Mouse (Mus musculus) right cerebral cortex, adult 2 months (tissue): Measurements from ENCODE around the gene Tgfbr3l.
"Not testable (repeated sequence)": the region's sequence is repeated elsewhere in the genome, so short reads cannot be mapped to it uniquely, and the experiment has no call there.

Experiments used
- DNase-seq, 2 experiments: peaks; one replicate each; pipeline ENCODE4 v3.0.0; 2021 to 2022; ENCODE audit warnings: low spot score in 2 of 2

The Tgfbr3l gene

DNA sequence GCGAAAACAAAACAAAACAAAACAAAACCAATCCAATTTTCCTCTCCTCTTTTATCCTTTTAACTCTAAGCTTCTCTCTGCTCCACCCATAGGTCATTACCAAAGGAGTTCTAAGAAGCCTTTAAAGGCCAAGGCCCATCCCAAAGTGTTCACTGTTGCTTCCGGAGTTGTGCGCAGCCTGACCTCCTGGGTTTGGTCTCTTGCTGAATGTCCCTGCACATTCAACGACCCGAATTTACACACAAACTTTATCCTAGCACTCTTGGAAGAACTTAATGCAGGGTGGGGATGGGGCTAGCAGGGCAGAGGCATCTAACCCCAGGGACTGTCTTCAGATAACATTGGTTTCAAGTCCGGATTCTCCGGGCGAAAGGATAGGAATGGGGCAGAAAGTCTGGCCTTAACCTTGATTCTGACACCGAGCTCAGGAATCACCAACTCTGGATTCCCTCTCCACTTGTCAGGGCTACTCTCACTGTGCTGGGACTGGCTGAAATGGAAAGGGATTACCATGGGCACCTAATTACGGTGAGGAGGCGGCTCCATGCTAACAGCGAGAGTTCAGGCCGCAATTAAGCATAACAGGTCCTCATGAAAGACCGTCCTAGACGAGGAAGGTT lies 10.1 kb upstream of the Tgfbr3l start:
- no peak for DNase-seq

- DNase-seq: peak; percentile 100
These were observed 9.4 kb upstream of the Tgfbr3l start, which contains the start of the genes Map2k7 and Gm49320 for GRCm38 (mm10) chr8:4238434-4239192. Gene Map2k7 (plus strand): TSS chr8:4238740. Gene Gm49320 (plus strand): TSS chr8:4238865.

DNA sequence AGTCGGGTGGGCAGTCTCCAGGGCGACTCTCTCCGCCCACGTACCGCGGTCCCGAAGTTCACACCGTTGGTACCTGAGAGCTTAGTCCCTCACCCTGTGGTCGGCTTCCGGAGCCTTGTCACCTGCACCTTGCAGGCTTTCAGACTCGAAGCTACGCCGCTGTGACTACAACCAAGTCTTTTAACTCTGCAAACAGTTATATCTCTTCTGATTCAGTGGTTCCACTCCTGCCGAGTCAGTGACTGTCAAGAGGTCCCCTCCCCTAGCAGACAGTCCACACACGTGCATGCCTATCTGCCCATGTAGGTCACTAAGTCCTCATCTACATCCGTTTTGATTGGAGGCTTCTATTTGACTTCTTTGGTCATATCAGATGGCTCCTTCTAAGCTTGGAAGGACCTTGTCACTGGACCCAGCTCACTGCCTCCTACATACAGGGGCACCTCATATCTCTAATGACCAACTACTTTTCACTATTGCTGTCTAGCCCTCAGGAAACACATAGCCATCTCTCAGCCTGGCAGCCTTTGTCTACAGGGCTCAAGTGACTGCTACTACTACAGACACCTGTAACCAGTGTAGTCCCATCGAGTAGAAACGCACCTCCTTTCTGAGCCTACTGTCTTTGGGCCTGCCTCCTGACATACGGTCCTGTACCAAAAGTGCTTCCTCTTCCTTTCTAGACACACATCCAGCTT lies 8.7 kb upstream of the Tgfbr3l start:
- DNase-seq: no peak

GRCm38 (mm10) chr8:4245061-4245460 lies 3.0 kb upstream of the Tgfbr3l start:
- no peak for DNase-seq

- no peak for DNase-seq
These were observed 2.3 kb upstream of the Tgfbr3l start for GRCm38 (mm10) chr8:4245737-4246136.

GRCm38 (mm10) chr8:4247241-4247640 lies 773 bp upstream of the Tgfbr3l start:
- no peak for DNase-seq

- DNase-seq: no peak
These were observed 1.2 kb downstream of the Tgfbr3l start for GRCm38 (mm10) chr8:4249213-4249612.

DNA sequence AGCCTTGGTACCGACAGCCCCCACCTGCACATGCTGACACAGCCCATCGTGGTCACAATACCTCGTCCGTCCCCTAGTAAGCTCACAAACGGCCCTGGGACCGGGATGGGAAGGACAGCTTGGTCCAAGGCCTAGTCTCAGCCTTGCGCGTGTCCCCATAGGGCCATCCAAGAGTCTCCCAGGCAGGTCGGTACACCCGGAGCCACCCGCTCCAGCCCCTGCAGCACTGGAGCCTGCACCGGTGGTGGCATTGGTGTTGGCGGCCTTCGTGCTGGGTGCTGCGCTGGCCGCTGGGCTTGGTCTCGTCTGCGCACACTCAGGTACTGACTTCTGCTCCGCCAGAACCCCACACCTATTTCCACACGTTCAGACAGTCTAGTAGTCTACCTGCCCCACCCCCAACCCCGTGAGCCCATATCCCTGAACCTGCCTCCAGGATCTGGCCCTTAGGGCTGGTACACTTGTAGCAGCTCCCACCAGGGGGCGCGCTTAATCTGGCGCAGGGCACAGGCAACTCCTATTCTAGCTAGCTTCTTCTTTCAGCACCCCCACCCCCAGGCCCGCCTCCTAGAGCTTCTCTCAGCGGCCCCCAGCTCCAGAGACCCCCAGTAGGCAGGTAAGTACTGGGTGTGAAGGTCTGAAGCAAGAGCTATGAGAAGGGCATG lies 2.4 kb downstream of the Tgfbr3l start:
- DNase-seq: peak; percentile 87 to 88

DNA sequence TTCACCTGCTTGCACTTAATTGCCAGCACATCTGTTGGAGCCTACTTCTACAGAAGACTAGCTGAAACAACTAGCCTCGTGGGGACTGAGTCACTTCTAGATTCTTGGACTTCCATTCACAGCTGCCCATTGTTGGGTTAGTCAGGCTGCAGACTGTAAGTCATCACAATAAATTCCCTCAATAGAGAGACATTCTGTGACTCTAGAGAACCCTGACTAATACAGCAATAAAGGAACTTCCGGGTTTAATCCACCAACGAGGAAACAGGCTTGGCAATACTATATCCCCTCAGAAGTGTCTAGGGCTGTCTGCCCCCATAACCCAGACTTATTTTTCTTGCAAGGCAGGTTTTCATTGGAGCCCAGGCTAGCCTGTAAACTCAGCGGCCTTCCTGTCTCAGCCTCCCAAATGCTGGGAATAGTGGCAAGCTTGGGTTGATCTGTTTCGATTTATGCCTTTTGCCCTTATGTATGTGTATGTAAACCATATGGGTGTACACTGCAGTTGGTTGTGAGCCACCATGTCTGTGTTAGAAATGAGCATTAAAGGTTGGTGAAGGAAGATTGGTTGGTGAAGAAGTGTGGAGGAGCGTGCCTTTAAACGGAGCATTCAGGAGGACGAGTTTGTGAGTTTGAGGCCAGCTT lies 4.2 kb downstream of the Tgfbr3l start:
- no peak for DNase-seq

DNA sequence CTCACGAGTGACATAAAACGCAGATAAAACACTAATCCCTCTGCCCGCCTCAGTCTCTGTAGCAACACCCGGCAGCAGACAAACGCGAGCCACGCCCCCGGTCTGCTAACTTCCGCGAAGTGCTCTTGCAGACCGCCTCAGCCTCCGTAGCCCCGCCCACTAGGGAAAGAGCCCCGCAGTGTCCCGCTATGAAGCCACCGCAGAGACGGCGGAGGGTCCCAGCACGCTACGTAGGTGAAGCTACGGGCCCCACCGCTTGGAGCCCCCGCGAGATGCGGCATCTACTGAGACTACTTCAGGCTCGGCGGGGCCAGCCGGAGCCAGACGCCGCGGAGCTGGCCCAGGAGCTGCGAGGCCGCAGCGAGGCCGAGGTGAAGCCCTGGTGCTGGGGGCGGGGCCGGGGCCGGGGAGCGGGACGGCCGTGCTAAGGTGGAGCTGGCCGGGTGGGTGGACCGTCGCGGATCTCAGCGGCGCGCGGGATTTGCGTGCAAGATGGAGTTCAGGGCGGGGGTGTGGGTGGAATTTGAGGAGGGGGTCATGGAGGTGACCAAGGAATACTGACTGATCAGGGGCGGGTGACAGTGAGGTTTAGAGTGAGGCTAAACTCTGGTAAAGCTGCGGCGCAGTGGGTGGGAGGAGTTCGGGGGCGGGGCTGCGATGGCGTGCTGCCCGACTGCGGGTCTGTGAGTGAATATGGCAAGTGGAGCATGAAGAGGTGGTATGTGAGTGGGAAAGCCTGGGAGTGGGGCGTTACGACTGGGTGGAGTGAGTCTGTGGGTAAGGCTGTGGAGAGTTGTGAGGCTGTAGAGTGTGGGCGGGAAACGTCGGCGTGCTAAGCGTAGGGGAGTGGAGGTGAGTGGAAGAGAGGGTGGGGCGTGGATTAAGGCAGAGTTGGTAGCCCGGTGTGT lies 5.2 kb downstream of the Tgfbr3l start, which contains the start of gene Snapc2:
Gene Snapc2, plus strand, starts transcription at position 147 of the 908 bp plus-strand sequence.
- peak; percentile 96 for DNase-seq

GRCm38 (mm10) chr8:4254001-4254400 lies 6.0 kb downstream of the Tgfbr3l start:
- DNase-seq: peak; percentile 64 to 74

GRCm38 (mm10) chr8:4255471-4255870 lies 7.5 kb downstream of the Tgfbr3l start:
- not testable (repeated sequence) for DNase-seq

GRCm38 (mm10) chr8:4256911-4257310 lies 8.9 kb downstream of the Tgfbr3l start:
- peak; percentile 86 to 89 for DNase-seq

- peak in 1 of 2 experiments; percentile 17 for DNase-seq
These were observed 9.3 kb downstream of the Tgfbr3l start for GRCm38 (mm10) chr8:4257350-4257749.

DNA sequence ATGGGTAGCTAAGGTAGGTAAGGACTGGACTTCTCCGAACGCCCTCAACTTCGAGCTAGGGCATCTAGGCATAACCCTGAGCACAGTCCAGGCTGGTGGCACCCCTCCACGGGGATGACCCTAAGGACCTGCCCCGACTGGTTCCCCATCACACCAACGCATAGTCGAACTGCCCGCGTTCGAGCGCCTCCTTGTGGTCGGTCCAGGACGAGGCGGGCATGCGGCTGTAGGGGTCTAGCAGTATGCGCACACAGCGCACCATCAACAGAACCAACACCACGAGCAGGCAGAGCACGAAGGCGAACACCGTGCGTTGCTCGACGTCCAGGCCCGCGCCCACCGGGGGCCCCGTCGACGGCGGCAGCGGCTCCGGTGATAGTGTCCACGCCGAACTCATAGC lies 10.2 kb downstream of the Tgfbr3l start:
- DNase-seq: peak; percentile 83 to 86

DNA sequence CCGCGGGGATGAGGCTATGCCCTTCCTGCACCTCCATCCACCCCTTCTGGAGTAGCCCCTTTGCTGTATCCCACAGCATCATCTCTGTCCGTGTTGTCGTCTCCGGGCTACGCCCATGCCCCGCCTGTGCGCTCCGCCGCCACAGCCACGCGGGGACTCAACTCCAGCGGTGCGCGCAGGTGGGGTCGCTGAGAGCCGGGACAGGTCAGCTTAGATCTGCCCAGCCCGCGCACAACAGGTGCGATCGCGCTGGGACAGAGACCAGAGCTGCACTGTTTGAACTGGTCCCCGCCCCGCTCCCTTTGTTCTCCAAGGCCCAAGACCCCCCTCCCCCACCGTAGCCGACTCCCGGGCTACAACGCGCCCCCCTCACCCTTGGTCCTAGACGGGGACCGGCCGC lies 10.7 kb downstream of the Tgfbr3l start:
- peak; percentile 41 to 57 for DNase-seq

DNA sequence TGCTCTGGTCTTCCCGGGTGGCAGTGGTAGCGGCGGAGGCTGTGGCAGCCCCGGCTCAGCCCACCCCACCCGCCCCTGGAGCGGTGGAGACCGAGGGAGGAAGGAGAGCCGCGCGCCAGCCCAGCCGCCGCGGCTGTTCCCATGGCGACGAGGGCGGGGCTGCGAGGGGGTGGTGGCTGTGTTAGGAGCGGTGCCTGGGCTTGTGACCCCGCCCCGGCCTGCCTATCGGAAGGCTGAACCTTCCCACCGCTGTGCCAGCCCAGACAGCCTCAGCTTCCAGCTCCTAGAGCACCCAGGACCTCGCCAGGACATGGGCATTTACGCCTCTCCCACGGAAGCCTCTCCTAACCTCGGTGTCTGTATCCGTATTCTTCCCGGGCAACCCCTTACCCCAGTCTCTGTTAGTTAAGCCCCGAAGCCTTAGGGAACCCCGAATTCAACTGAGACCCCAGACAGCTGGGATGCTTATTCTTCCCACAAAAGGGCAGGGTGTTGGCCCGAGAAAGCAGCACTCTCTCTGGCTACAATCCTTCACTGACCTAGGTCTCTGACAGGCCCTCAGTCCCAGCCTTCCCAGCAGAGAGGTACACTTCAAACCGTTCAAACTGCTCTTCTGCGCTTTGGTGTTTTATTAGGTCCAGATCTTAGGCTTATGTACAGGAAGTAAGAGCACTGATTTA lies 11.3 kb downstream of the Tgfbr3l start, which contains the start of gene Ctxn1:
Gene Ctxn1, minus strand, starts transcription at position 150 of the 680 bp plus-strand sequence.
- DNase-seq: peak; percentile 91 to 92

DNA sequence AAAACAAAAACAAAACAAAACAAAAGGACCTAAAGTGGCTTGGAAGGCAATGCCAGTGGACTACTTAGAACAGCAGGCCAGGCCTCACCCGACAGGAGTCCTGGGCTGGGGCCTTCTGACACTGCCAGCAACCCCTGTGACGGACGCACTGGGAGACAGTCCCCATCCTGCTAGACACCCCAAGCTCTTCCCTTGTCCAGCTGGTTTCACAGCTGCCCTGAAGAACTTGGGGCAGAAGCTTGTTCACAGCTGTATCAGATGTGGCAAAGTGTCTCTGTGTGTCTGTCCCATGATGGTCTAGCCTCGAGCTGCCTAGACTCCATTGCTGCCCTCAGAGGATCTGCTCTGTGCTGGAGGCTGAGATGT lies 11.8 kb downstream of the Tgfbr3l start:
- DNase-seq: no peak

- peak; percentile 40 to 48 for DNase-seq
These were observed 15.2 kb downstream of the Tgfbr3l start for GRCm38 (mm10) chr8:4263105-4263791.
